23 mouse cellular contexts compared by ENCODE assay signal in the genomic region with DNA sequence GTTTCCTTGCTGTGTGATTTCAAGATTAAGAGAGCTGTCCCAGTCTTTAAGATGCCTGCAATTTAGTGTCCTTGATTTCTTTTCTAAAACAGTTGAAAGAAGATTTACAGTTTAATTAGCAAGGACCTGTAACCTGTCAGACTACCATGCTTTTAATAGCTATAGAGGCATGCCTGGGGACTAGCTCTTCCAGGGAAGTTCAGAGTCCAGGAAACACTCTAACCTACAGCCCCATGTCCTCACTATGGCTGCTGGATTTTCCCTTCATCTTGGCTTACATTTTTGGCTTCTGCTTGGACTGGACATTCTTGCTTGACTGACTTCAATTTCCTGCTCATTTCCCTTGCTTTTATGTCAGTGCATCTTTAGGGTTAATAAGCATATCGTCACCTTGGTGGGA.
A peak's percentile ranks its signal among the peaks of the same experiment; 100 is the strongest.
DNase-seq lines count a peak whose midpoint lies in the region; ATAC-seq and TF ChIP-seq lines count a peak whose summit lies in the region.
"Had no signal": no experiment of that assay in that cellular context is flagged by ENCODE, and none has a peak within 500 bp of the region (broad histone marks: within the 10 kb centered on the region; RNA-seq: fewer than 3 reads in every experiment).

No protein-coding gene starts in this region.

- H3K4me1 ChIP-seq in kidney, embryonic 15.5 days = 0 out of 2 replicates have a peak, but pooled peaks cover 3% of the 10 kb centered on the region
- H3K4me1 ChIP-seq in kidney, postnatal 0 days (replicated peaks; ENCODE audit: insufficient read depth, low read length) = no peaks in the 10 kb centered on the region
- H3K4me1 ChIP-seq in kidney, adult 2 months (ENCODE audit: control insufficient read depth, insufficient read depth, low read length) = no peaks in the 10 kb centered on the region
- H3K4me1 ChIP-seq: embryonic facial prominence, embryonic 13.5 days; embryonic facial prominence, embryonic 15.5 days; forebrain, embryonic 10.5 days; forebrain, embryonic 12.5 days had no signal

- H3K27ac ChIP-seq in kidney, embryonic 15.5 days = no peak overlapping the region
- no peak overlapping the region for H3K27ac ChIP-seq in kidney, postnatal 0 days
- no peak overlapping the region for H3K27ac ChIP-seq in kidney, adult 2 months (ENCODE audit: insufficient read depth, low read depth, low read length)
- H3K27ac ChIP-seq: embryonic facial prominence, embryonic 13.5 days; embryonic facial prominence, embryonic 15.5 days; forebrain, embryonic 10.5 days; forebrain, embryonic 12.5 days had no signal

- TF ChIP-seq POLR2A in kidney, adult 2 months (IDR thresholded peaks at IDR 0.05; ENCODE audit: low read depth, low read length) = no peak

- WGBS in kidney, embryonic 15.5 days = 18% methylated on average over 1 of the region's 1 CpGs
- 14% methylated on average over 1 of the region's 1 CpGs for WGBS in kidney, postnatal 0 days
- WGBS in kidney, adult 2 months = 24% methylated on average over 1 of the region's 1 CpGs

- peak; percentile 75; the same call in 1 of the 2 replicates for ATAC-seq in kidney, embryonic 15.5 days (replicated peaks; ENCODE audit: low FRiP score)
- no peak for ATAC-seq in kidney, postnatal 0 days (replicated peaks; ENCODE audit: low FRiP score, low read depth)
- ATAC-seq: forebrain, embryonic 14.5 days had no signal

- no peak for TF ChIP-seq CTCF in kidney, postnatal 0 days (IDR thresholded peaks at IDR 0.05; ENCODE audit: low read depth)
- TF ChIP-seq CTCF in kidney, adult 2 months (conservative IDR thresholded peaks at IDR 0.05; ENCODE audit: insufficient read depth, insufficient read length, low read depth, low read length) = no peak

- H3K4me2 ChIP-seq in kidney, embryonic 15.5 days = no peak overlapping the region
- H3K4me2 ChIP-seq in kidney, postnatal 0 days (ENCODE audit: low read length) = no peak overlapping the region
- H3K4me2 ChIP-seq: embryonic facial prominence, embryonic 13.5 days; embryonic facial prominence, embryonic 15.5 days; forebrain, embryonic 12.5 days had no signal

- H3K4me3 ChIP-seq in kidney, embryonic 15.5 days (replicated peaks) = no peak overlapping the region
- H3K4me3 ChIP-seq in kidney, postnatal 0 days (replicated peaks; ENCODE audit: low read depth, low read length) = no peak overlapping the region
- no peak overlapping the region for H3K4me3 ChIP-seq in kidney, adult 2 months (ENCODE audit: insufficient read depth, low read depth, low read length)
- H3K4me3 ChIP-seq: embryonic facial prominence, embryonic 13.5 days; embryonic facial prominence, embryonic 15.5 days; erythroblast, embryonic 14.5 days; forebrain, embryonic 10.5 days; forebrain, embryonic 12.5 days had no signal

- no peaks in the 10 kb centered on the region for H3K27me3 ChIP-seq in kidney, embryonic 15.5 days
- no peaks in the 10 kb centered on the region for H3K27me3 ChIP-seq in kidney, postnatal 0 days (ENCODE audit: insufficient read depth, low read length)
- no peaks in the 10 kb centered on the region for H3K27me3 ChIP-seq in kidney, adult 2 months (replicated peaks; ENCODE audit: control insufficient read depth, insufficient read depth, low read length)
- H3K27me3 ChIP-seq: embryonic facial prominence, embryonic 13.5 days; embryonic facial prominence, embryonic 15.5 days; forebrain, embryonic 12.5 days had no signal

- peak; percentile 1 for DNase-seq in kidney, adult 9 months
- DNase-seq in kidney, postnatal 14 days = no peak
- no peak for DNase-seq in kidney, postnatal 10 days
- DNase-seq in kidney, postnatal 0 days (ENCODE audit: low spot score) = peak; percentile 36
- no peak for DNase-seq in kidney, adult 2 months
- DNase-seq in left cerebral cortex, adult 18-20 months (ENCODE audit: low spot score in 2 of 2) = no peak
- DNase-seq: adrenal gland, adult 2 months; adrenal gland, postnatal 10 days; adrenal gland, postnatal 25 days; cerebellum, adult 11 months; cerebellum, adult 18-20 months; cerebellum, adult 8-10 months; cerebellum, adult 9-11 months; cerebellum, postnatal 14 days; cerebellum, postnatal 36 days; embryo, embryonic 11 days had no signal

- no peaks in the 10 kb centered on the region for H3K9me3 ChIP-seq in kidney, embryonic 15.5 days (replicated peaks)
- H3K9me3 ChIP-seq in kidney, postnatal 0 days (replicated peaks; ENCODE audit: low read length) = no peaks in the 10 kb centered on the region
- H3K9me3 ChIP-seq: embryonic facial prominence, embryonic 13.5 days; embryonic facial prominence, embryonic 15.5 days; forebrain, embryonic 10.5 days; forebrain, embryonic 12.5 days had no signal

- H3K9ac ChIP-seq in kidney, embryonic 15.5 days = no peak overlapping the region
- no peak overlapping the region for H3K9ac ChIP-seq in kidney, postnatal 0 days (ENCODE audit: low read depth, low read length)
- H3K9ac ChIP-seq: embryonic facial prominence, embryonic 13.5 days; embryonic facial prominence, embryonic 15.5 days; forebrain, embryonic 12.5 days had no signal

- H3K36me3 ChIP-seq in kidney, embryonic 15.5 days = no peaks in the 10 kb centered on the region
- H3K36me3 ChIP-seq in kidney, postnatal 0 days (ENCODE audit: insufficient read depth, low read length) = no peaks in the 10 kb centered on the region
- no peaks in the 10 kb centered on the region for H3K36me3 ChIP-seq in kidney, adult 2 months (ENCODE audit: control insufficient read depth, insufficient read depth, low read length)
- H3K36me3 ChIP-seq: embryonic facial prominence, embryonic 13.5 days; embryonic facial prominence, embryonic 15.5 days; forebrain, embryonic 10.5 days; forebrain, embryonic 12.5 days had no signal

Comparison
In these comparisons a context has a peak if more than half of its experiments do, and no peak if none do; other contexts are left out.
1. DNase-seq: peak in kidney, adult 9 months (single experiment) and kidney, postnatal 0 days (single experiment); none in kidney, postnatal 14 days (single experiment), kidney, postnatal 10 days (single experiment), kidney, adult 2 months (single experiment) and left cerebral cortex, adult 18-20 months (0 of 2).